Mouse (Mus musculus) embryonic fibroblast, embryonic 13.5 days (primary cell): Measurements from ENCODE around the gene Esyt3.

Experiments
- CTCF ChIP-seq: IDR thresholded peaks from 2 replicates; pipeline ENCODE4 v1.5.1; 2011; ENCODE audit warnings: mild to moderate bottlenecking, control low read depth, low read length, moderate library complexity, borderline replicate concordance; ENCODE audit not compliant: insufficient read depth
- POLR2A ChIP-seq: IDR thresholded peaks from 2 replicates; pipeline ENCODE4 v1.6.1; 2011; ENCODE audit warnings: low read depth, mild to moderate bottlenecking, control low read depth, low read length, moderate library complexity

GRCm38 (mm10) chr9:99389506-99389905 lies 31.1 kb upstream of the Esyt3 start:
- TF ChIP-seq POLR2A (no peak), CTCF (no peak)
